Mouse (Mus musculus): ENCODE data around the gene Slc15a4.

Slc15a4 gene

GRCm38 (mm10) chr5:127632167-127633145 lies at the start of gene Slc15a4, which contains the start of gene Glt1d1:
TSS of gene Slc15a4 (minus strand) at chr5:127632897.
TSS of gene Glt1d1 (plus strand) at chr5:127632262.
- DNase-seq, result peak; percentile 53

- no peak for DNase-seq
Measured at GRCm38 (mm10) chr5:127678501-127678900, 45.8 kb upstream of the Slc15a4 start.

DNA sequence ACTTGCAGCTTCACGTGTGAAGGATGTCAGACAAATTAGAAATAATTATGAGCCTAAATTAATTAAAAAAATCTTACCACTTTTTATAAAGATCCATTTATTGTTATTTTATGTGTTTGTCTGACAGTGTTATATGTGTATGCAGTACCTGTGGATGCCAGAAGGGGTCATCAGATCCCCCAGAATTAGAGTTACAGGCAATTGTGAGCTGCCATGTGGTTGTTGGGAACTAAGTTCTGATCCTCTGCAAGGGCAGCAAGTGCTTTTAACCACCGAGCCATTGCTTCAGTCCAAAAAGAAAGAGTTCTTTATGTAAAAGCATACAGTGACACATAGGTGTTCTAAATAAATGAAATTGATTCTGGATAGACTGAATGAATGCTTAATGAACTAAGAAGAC lies 44.9 kb upstream of the Slc15a4 start:
- no peak for DNase-seq

GRCm38 (mm10) chr5:127673913-127674312 lies 41.2 kb upstream of the Slc15a4 start:
- DNase-seq, result no peak

GRCm38 (mm10) chr5:127660979-127661378 lies 28.3 kb upstream of the Slc15a4 start:
- DNase-seq, result no peak

- no peak for DNase-seq
Measured at GRCm38 (mm10) chr5:127660267-127660666, 27.6 kb upstream of the Slc15a4 start.

DNA sequence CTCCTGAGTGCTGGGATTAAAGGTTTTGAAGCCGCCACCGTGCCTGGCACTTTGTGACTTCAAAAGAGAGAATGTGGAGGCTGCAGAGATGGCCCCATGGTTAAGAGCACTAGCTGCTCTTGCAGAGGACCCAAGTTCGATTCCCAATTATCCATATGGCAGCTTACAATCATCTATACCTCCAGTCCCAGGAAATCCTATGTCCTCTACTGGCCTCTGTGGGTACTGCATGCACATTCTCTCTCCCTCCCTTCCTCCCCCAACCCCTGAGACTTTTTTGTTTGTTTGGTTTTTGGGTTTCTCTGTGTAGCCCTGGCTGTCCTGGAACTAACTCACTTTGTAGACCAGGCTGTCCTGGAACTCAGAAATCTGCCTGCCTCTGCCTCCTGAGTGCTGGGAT lies 26.6 kb upstream of the Slc15a4 start:
- DNase-seq, result no peak

- DNase-seq, result no peak
Measured at GRCm38 (mm10) chr5:127658257-127658656, 25.6 kb upstream of the Slc15a4 start.

DNA sequence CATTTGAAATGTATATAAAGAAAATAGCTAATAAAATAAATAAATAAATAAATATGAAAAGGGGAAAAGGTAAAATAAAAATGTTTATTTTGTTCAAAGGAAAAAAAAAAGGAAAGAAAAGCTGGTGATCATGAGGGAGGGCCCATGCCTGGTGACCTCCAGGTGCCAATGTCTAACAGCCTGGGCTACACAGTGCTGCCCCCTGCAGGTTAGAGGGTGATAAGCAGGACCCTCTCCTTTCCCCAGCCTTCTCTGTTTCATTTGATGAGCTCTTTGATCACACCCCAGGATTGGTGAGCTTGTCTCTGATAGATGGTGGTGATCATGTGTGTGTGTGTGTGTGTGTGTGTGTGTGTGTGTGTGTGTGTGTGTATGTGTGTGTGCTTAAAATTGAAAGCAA lies 16.4 kb upstream of the Slc15a4 start:
- peak; percentile 24 for DNase-seq

DNA sequence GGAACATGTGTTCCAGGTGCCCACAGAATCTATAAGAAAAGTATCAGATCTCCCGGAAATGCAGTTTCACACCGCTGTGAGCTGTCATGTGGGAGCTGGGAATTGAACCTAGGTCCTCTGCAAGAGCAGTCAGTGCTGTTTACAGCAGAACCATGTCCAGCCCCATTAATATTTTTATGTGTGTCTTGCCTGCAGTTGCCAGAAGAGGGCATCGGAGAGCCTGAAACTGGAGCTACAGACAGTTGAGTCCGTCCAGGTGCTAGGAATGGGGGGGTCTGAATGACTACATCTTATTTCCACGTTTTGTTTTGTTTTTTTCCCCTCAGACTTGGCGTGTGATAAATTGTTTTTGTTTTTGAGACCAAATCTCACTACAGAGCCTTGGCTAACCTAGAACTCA lies 15.3 kb upstream of the Slc15a4 start:
- no peak for DNase-seq

DNA sequence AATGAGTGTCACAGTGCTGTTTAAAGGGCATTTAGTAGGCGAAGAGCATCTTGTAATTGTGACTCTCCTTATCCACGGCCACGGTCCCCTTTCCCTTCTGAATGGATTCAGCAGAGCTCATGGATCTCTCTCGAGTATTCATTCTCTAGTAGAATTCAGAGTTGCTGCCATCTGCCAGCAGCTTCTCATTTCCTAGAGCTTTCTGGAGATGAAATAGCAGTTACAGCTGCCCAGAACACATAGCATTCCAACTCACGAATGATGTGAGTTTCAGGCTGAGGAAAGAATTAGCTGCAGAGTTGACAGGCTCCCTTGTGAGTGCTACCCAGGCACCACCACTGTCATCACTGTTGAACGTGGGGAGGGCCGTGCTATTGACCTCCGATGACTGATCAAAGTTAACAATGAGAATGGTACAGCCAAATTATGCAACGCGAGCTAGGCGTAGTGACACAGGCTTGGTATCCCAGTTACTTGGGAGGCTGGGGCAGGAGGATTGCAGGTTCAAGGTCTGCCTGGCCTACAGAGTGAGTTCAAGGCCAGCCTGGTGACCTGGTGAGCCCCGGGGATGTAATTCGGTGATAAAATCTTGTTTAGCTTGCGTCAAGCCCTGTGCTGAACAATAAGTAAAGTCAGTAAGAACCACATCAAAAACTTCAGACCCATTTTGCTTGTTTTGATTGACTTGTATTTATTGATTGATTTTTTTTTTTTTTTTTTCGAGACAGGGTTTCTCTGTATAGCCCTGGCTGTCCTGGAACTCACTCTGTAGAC lies 8.7 kb upstream of the Slc15a4 start:
- DNase-seq, result no peak

GRCm38 (mm10) chr5:127640359-127640758 lies 7.7 kb upstream of the Slc15a4 start:
- DNase-seq, result no peak

DNA sequence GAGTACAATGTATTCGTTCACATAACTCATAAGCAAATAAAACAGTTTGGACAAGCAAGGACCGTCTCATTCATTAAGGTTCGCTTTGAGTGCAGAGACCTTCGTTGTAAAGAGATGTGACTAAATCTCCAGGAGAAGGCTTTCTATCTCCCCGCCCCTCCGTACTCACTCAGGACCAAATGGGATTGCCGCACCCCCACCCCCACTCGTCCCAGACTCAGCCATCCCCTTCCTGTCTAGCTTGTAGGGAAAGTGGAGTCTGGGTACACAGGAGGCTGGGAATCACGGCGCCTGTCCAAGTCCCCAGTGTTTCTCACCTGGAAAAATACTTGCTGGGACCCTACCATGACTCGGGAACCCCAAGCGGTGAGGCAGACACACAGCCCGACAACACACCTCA lies 6.9 kb upstream of the Slc15a4 start:
- no peak for DNase-seq

DNA sequence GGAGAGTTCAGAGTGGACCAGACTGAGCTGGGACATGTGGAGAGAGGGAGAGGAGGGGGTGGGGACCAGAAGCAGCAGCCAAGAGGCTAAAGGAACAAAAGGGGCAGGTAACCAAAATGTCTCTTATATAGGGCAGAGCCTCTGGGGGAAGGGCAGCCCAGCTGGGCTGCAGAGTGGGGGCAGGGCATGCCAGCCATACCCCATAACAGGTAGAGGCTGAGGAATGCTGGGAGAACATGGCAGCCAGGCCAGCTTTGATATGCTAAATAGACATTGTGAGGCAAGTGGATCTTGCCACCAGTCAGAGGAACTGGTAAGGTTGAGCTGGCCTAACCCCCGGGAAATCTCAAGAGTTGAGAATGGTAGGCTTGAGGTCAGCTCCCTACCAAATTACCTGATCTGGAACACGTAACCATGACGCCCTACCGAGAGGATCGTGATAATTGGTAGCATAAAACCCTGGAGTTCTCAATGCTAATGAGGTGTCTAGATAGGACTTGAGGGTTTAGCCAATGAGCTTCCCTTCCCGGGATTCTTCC lies 6.4 kb upstream of the Slc15a4 start:
- no peak for DNase-seq

- DNase-seq, result no peak
Measured at GRCm38 (mm10) chr5:127638177-127638576, 5.5 kb upstream of the Slc15a4 start.

- peak; percentile 80 for DNase-seq
Measured at GRCm38 (mm10) chr5:127637622-127638021, 4.9 kb upstream of the Slc15a4 start.

GRCm38 (mm10) chr5:127633666-127634065 lies 969 bp upstream of the Slc15a4 start:
- DNase-seq, result no peak

GRCm38 (mm10) chr5:127633188-127633587 lies 491 bp upstream of the Slc15a4 start:
- DNase-seq, result peak; percentile 37

DNA sequence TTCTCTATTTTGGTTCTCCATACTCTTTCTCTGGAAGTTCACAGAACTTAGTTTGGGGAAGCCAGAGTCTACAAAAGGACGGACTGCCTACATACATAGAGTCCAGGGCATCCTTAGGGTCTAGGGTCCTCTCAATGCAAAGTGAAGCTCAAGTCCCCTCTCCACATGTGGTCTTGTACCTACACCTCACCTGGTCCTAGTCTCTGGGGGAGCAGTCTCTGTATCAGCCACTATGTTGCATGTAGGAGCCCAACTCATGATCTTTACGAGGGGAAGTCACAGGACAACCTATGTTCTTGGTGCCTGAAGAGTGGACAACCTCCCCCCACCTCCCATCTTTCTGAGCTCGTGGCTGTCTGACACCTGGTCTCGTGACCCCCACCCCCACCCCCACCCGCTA lies 1.0 kb downstream of the Slc15a4 start:
- DNase-seq, result no peak

DNA sequence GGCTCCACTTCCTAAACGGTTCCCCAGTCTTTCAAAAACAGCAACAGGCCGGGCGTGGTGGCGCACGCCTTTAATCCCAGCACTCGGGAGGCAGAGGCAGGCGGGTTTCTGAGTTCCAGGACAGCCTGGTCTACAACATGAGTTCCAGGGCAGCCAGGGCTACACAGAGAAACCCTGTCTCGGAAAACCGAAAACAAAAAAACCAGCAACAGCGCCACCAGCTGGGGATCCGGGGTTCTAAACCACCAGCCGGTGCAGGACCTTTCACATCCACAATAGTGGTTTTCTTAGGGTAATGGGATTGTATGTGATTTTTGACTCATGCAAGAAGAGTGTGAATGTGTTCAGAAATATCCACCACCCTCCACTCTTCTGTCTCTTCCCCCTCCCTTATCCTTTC lies 5.5 kb downstream of the Slc15a4 start:
- DNase-seq, result no peak

- no peak for DNase-seq
Measured at GRCm38 (mm10) chr5:127624427-127625213, 8.1 kb downstream of the Slc15a4 start.

GRCm38 (mm10) chr5:127621108-127621507 lies 11.6 kb downstream of the Slc15a4 start:
- DNase-seq, result no peak

DNA sequence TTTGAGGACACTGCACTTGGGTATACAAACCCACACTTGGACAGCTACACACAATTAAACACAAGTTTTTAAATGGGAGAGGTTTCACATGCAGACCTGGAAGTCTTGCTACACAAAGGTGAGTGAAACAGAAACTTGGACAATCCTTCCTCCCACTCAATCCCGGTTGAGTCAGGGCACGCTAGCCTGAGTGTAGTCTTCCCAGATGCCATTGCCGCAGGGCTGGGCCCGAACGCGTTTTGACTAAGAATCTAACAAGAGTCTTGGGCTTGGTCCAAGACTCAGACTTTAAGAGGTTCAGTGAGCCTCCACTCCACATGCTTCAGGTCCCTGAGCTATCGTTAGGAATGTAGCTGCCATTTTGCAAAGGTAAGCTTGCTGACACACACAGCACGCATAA lies 12.3 kb downstream of the Slc15a4 start:
- no peak for DNase-seq

All from kidney, adult 11 months (tissue).